12 mouse cellular contexts compared by ENCODE assay signal in the genomic region with DNA sequence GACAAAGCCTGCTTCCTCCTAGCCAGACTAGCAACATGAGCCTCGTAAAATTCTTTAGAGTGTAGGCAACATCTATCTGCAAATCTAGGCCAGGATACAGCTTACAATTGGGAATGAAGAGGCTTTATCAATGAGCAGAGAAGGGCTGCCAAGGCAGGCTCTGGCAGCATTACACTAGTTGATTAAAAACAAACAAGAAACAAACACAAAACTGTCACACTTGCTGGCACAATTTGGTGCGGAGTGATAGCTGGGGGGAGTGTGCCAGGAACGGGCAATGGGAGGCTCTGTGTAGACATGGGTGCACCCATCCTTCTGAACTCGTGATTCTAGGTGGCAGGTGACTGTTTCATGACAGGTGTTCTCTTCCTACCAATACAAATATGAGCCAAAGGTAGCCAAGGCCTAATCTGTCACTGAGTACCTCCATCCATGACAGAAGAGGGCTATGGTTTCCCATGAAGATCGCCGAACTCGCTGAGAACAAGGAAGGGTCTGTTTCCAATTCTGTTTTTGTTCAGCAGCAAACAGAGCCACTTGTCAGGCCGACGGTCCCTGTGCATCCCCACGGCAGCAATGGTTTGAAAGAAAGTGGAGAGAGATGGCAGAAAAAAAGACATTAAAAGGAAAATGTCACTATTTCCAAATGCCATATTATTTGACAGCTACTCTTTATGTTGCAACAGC.
DNase-seq lines count a peak whose midpoint lies in the region; ATAC-seq and TF ChIP-seq lines count a peak whose summit lies in the region.
"Had no signal": no experiment of that assay in that cellular context is flagged by ENCODE, and none has a peak within 500 bp of the region (broad histone marks: within the 10 kb centered on the region; RNA-seq: fewer than 3 reads in every experiment).

No protein-coding gene starts in this region.

- no peak for TF ChIP-seq POLR2A in cerebellum, adult 2 months (IDR thresholded peaks at IDR 0.05; ENCODE audit: borderline replicate concordance, insufficient read depth, low read length)

- DNase-seq in cerebellum, adult 2 months = no peak
- no peak for DNase-seq in cerebellum, adult 8-10 months
- DNase-seq in right cerebral cortex, postnatal 10 days (ENCODE audit: low spot score in 2 of 2) = peak; percentile 52 to 58
- no peak for DNase-seq in right cerebral cortex, postnatal 25 days
- peak; percentile 65 for DNase-seq in layer of hippocampus, adult 9-11 months
- peak; percentile 60 for DNase-seq in telencephalon, adult 2 months (ENCODE audit: low read depth, low spot score)
- DNase-seq in liver, embryonic 11.5 days (ENCODE audit: low spot score) = no peak
- no peak for DNase-seq in heart, postnatal 14 days
- DNase-seq: cerebellum, postnatal 25 days; lung, postnatal 4 days had no signal

- intact Hi-C loops in heart, postnatal 14 days (cut with DNase I) = no loop called here

- no peaks in the 10 kb centered on the region for H3K9me3 ChIP-seq in liver, embryonic 11.5 days (ENCODE audit: control insufficient read depth, low read length)

- H3K27ac ChIP-seq in cerebellum, adult 2 months (ENCODE audit: insufficient read depth, low read length) = peak overlapping the region; percentile 46; the same call in 1 of the 2 replicates
- H3K27ac ChIP-seq in liver, embryonic 11.5 days (ENCODE audit: low read depth, low read length) = no peak overlapping the region
- H3K27ac ChIP-seq: kidney, postnatal 0 days had no signal

- no peak overlapping the region for H3K9ac ChIP-seq in liver, embryonic 11.5 days (ENCODE audit: low read depth, low read length)

- WGBS in cerebellum, adult 2 months = 68% methylated on average over 10 of the region's 10 CpGs
- WGBS in liver, embryonic 11.5 days = 78% methylated on average over 10 of the region's 10 CpGs

- no peak overlapping the region for H3K4me2 ChIP-seq in liver, embryonic 11.5 days
- H3K4me2 ChIP-seq: heart, embryonic 11.5 days had no signal

- no peak for TF ChIP-seq CTCF in cerebellum, adult 2 months (IDR thresholded peaks at IDR 0.05; ENCODE audit: borderline replicate concordance, insufficient read depth, low read depth, low read length)

- H3K27me3 ChIP-seq in cerebellum, adult 2 months (ENCODE audit: control insufficient read depth, insufficient read depth, low read length) = no peaks in the 10 kb centered on the region
- H3K27me3 ChIP-seq in liver, embryonic 11.5 days (replicated peaks; ENCODE audit: control insufficient read depth, insufficient read depth, low read length) = no peaks in the 10 kb centered on the region

- no peaks in the 10 kb centered on the region for H3K36me3 ChIP-seq in liver, embryonic 11.5 days (ENCODE audit: control insufficient read depth, insufficient read depth, low read length)

- no peak overlapping the region for H3K4me3 ChIP-seq in cerebellum, adult 2 months (replicated peaks; ENCODE audit: insufficient read depth, low read depth, low read length)
- no peak overlapping the region for H3K4me3 ChIP-seq in liver, embryonic 11.5 days (ENCODE audit: low read depth, low read length)

- no peaks in the 10 kb centered on the region; the same call in 1 of the 2 replicates for H3K4me1 ChIP-seq in cerebellum, adult 2 months (ENCODE audit: control insufficient read depth, insufficient read depth, low read length)
- no peaks in the 10 kb centered on the region for H3K4me1 ChIP-seq in liver, embryonic 11.5 days (replicated peaks; ENCODE audit: control insufficient read depth, insufficient read depth, low read length)

- no peak for ATAC-seq in liver, embryonic 11.5 days (replicated peaks; ENCODE audit: low FRiP score)

Comparison
In these comparisons a context has a peak if more than half of its experiments do, and no peak if none do; other contexts are left out.
1. DNase-seq: peak in right cerebral cortex, postnatal 10 days (2 of 2), layer of hippocampus, adult 9-11 months (single experiment) and telencephalon, adult 2 months (single experiment); none in cerebellum, adult 2 months (0 of 2), cerebellum, adult 8-10 months (single experiment), right cerebral cortex, postnatal 25 days (single experiment), liver, embryonic 11.5 days (single experiment) and heart, postnatal 14 days (0 of 2).